Mouse (Mus musculus): ENCODE measurements around the gene Sgf29. TPM values are rescaled to one million over a fixed set of nuclear protein-coding genes. Genes with fewer than 3 reads are reported as not detected.

Sgf29 gene
- polyA plus RNA-seq, 1 experiment from 2014 or later: 61.5 TPM

DNA sequence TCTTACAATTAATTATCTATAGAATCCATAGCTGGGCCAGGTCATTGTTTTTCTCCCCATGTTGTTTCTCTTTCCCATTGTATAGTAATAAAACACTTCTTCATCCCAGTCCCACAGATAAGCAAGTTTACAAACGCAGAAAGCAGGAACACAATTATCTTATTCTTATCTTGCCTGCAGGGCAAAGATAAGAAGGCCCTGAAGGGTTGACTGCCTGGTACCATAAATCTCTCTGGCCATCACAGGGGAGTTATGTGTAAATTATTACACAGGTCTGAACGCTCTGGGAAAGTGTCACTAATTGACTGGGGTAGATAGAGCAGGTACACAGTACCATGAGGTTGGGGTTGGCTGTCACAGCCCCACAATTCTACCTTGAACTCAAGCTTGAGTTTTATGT lies 1.7 kb downstream of the Sgf29 start:
- no peak overlapping the region for H3K4me2 ChIP-seq (ENCODE audit: low read depth, low read length)
- H3K27me3 ChIP-seq (ENCODE audit: control insufficient read depth, insufficient read depth, low read length): no peaks in the 10 kb centered on the region
- H3K9ac ChIP-seq (replicated peaks; ENCODE audit: low read depth, low read length): no peak overlapping the region
- no peak overlapping the region for H3K27ac ChIP-seq (ENCODE audit: low read depth, low read length)
- 68% methylated on average over 2 of the region's 2 CpGs for WGBS
- ATAC-seq (ENCODE audit: low read depth): no peak
- no peaks in the 10 kb centered on the region for H3K9me3 ChIP-seq (ENCODE audit: control insufficient read depth, low read length)
- H3K36me3 ChIP-seq (ENCODE audit: control insufficient read depth, insufficient read depth, low read length): no peaks in the 10 kb centered on the region
- H3K4me3 ChIP-seq (ENCODE audit: low read depth, low read length): no peak overlapping the region
- H3K4me1 ChIP-seq (ENCODE audit: control insufficient read depth, insufficient read depth, low read length): no peaks in the 10 kb centered on the region

DNA sequence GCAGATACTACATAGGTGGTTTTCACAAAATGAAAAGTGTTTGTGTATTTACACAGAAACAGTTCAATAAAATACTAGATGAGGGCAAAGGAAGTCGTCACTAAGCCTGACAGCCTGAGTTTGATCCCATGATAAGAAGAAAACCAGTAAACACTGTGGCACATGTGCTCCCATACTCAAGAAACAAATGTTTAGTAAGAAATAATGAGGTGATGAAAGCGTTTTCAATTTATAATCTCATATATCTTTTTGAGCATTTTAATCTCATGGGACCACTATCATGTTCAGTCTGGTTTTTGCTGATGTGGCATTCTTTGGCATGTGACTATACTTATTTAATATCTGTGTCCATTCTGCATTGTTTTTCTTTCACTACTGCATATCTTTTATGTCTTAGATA lies 4.9 kb downstream of the Sgf29 start:
- no peak for ATAC-seq (ENCODE audit: low read depth)
- Histone ChIP-seq H3K27ac (ENCODE audit: low read depth, low read length) (no peak overlapping the region), H3K4me2 (ENCODE audit: low read depth, low read length) (no peak overlapping the region), H3K27me3 (ENCODE audit: control insufficient read depth, insufficient read depth, low read length) (no peaks in the 10 kb centered on the region), H3K9me3 (ENCODE audit: control insufficient read depth, low read length) (no peaks in the 10 kb centered on the region), H3K36me3 (ENCODE audit: control insufficient read depth, insufficient read depth, low read length) (no peaks in the 10 kb centered on the region), H3K4me3 (ENCODE audit: low read depth, low read length) (no peak overlapping the region), H3K4me1 (ENCODE audit: control insufficient read depth, insufficient read depth, low read length) (no peaks in the 10 kb centered on the region), H3K9ac (replicated peaks; ENCODE audit: low read depth, low read length) (no peak overlapping the region)
- WGBS: 69% methylated on average over 2 of the region's 2 CpGs

DNA sequence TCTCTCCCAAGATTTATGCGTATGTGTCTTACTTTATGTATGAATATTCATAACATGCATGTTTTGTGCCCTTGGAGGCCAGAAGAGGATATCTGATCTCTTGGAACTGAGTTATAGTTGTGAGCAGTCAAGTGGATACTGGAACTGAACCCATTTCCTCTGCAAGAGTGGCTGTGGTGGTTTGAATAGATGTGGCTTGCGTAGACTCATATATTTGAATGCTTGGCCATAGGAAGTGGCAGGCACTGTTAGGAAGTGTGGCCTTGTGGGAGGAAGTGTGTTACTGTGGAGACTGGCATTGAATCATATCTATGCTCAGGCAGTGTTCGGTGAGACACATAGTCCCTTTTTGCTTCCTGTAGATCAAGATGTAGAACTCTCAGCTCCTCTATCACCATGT lies 6.6 kb downstream of the Sgf29 start:
- Histone ChIP-seq H3K4me2 (ENCODE audit: low read depth, low read length) (no peak overlapping the region), H3K36me3 (ENCODE audit: control insufficient read depth, insufficient read depth, low read length) (no peaks in the 10 kb centered on the region), H3K4me1 (ENCODE audit: control insufficient read depth, insufficient read depth, low read length) (no peaks in the 10 kb centered on the region), H3K4me3 (ENCODE audit: low read depth, low read length) (no peak overlapping the region), H3K9me3 (ENCODE audit: control insufficient read depth, low read length) (no peaks in the 10 kb centered on the region), H3K9ac (replicated peaks; ENCODE audit: low read depth, low read length) (no peak overlapping the region), H3K27ac (ENCODE audit: low read depth, low read length) (no peak overlapping the region), H3K27me3 (ENCODE audit: control insufficient read depth, insufficient read depth, low read length) (no peaks in the 10 kb centered on the region)
- ATAC-seq (ENCODE audit: low read depth): no peak
- 98% methylated on average over 3 of the region's 3 CpGs for WGBS

DNA sequence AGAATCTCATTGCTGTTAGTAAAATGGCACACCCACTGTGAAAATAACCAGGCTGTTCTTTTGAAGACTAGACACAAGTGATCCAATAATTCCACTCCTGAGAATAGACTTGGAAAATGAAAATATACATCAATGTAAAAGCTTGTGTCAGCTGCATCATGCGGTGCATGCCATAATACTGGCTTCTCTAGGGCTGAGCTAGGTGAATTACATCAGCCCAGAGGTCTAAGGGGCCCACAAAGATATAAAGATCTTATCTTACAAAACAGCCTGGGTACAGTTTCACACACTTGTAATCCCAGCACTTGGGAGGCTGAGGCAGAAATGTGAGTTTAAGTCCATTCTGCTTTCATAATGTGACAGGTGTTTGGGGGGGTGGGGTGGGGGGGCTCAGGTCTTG lies 8.4 kb downstream of the Sgf29 start:
- H3K36me3 ChIP-seq (ENCODE audit: control insufficient read depth, insufficient read depth, low read length): peaks cover 1% of the 10 kb centered on the region
- no peaks in the 10 kb centered on the region for H3K9me3 ChIP-seq (ENCODE audit: control insufficient read depth, low read length)
- H3K9ac ChIP-seq (replicated peaks; ENCODE audit: low read depth, low read length): no peak overlapping the region
- H3K27me3 ChIP-seq (ENCODE audit: control insufficient read depth, insufficient read depth, low read length): no peaks in the 10 kb centered on the region
- H3K27ac ChIP-seq (ENCODE audit: low read depth, low read length): no peak overlapping the region
- no peak overlapping the region for H3K4me3 ChIP-seq (ENCODE audit: low read depth, low read length)
- ATAC-seq (ENCODE audit: low read depth): no peak
- H3K4me2 ChIP-seq (ENCODE audit: low read depth, low read length): no peak overlapping the region
- no peaks in the 10 kb centered on the region for H3K4me1 ChIP-seq (ENCODE audit: control insufficient read depth, insufficient read depth, low read length)
- WGBS: 65% methylated on average over 1 of the region's 1 CpGs

DNA sequence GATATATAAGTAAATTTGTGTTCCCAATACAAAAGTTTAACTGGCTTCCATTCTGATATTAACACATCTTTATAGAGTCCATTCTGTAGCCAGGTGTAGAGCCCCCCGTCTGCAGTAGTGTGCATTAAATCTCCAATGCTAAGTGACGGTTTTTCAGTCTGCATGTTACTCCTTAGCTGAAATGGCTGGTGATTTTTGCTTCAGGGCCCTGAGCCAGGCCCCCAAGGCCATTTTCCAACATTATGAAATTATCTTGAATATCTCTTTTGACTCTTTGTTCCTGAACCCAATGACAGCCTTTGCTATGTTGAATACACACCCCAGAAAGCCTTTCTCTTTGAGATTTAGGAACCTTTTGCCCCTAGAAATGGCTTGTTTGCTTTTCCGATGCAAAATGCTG lies 10.7 kb downstream of the Sgf29 start:
- Histone ChIP-seq H3K27ac (ENCODE audit: low read depth, low read length) (no peak overlapping the region), H3K4me3 (ENCODE audit: low read depth, low read length) (no peak overlapping the region), H3K36me3 (ENCODE audit: control insufficient read depth, insufficient read depth, low read length) (peaks cover 8% of the 10 kb centered on the region), H3K27me3 (ENCODE audit: control insufficient read depth, insufficient read depth, low read length) (no peaks in the 10 kb centered on the region), H3K9ac (replicated peaks; ENCODE audit: low read depth, low read length) (no peak overlapping the region), H3K4me2 (ENCODE audit: low read depth, low read length) (no peak overlapping the region), H3K4me1 (ENCODE audit: control insufficient read depth, insufficient read depth, low read length) (no peaks in the 10 kb centered on the region), H3K9me3 (ENCODE audit: control insufficient read depth, low read length) (no peaks in the 10 kb centered on the region)
- no peak for ATAC-seq (ENCODE audit: low read depth)
- WGBS: 80% methylated on average over 3 of the region's 3 CpGs

DNA sequence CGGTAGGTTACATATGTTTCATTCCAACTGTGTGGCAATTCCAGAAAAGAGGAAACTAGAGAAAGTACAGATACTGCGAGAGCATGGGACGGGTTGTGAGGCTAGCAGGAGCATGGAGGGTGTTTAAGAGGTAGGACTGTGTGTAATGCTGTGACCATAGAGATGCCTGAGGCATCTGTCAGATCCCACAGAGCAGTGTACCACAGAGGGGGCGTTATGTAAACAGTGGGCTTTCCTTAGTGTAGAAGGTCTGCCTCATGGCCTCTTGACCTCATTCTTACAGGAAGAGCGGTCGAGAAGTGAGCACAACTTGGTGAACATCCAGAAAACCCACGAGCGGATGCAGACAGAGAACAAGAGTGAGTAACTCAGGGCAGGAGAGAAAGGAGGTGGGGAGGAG lies 14.5 kb downstream of the Sgf29 start:
- Histone ChIP-seq H3K9me3 (ENCODE audit: control insufficient read depth, low read length) (no peaks in the 10 kb centered on the region), H3K4me2 (ENCODE audit: low read depth, low read length) (no peak overlapping the region), H3K27ac (ENCODE audit: low read depth, low read length) (no peak overlapping the region), H3K4me1 (ENCODE audit: control insufficient read depth, insufficient read depth, low read length) (no peaks in the 10 kb centered on the region), H3K36me3 (ENCODE audit: control insufficient read depth, insufficient read depth, low read length) (peaks cover 15% of the 10 kb centered on the region), H3K4me3 (ENCODE audit: low read depth, low read length) (no peak overlapping the region), H3K9ac (replicated peaks; ENCODE audit: low read depth, low read length) (no peak overlapping the region), H3K27me3 (ENCODE audit: control insufficient read depth, insufficient read depth, low read length) (no peaks in the 10 kb centered on the region)
- 78% methylated on average over 8 of the region's 8 CpGs for WGBS
- no peak for ATAC-seq (ENCODE audit: low read depth)

DNA sequence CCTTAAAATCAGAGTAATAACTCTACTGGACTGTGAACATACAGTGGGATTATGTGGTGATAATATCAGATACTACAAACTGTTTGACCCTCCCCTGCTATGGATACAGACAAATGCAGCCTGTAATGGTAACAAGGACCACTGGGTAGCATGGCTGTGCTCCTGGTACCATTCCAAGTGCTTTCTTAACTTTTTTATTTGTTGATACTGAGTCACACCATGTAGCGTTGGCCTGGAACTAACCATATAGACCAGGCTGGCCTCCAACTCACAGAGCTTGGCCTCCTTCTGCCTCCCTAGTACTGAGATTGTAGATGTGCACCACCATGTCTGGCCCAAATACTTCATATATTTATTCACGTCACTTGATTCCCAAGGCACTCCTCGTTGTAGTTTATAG lies 16.2 kb downstream of the Sgf29 start:
- Histone ChIP-seq H3K9me3 (ENCODE audit: control insufficient read depth, low read length) (no peaks in the 10 kb centered on the region), H3K4me3 (ENCODE audit: low read depth, low read length) (no peak overlapping the region), H3K4me2 (ENCODE audit: low read depth, low read length) (no peak overlapping the region), H3K9ac (replicated peaks; ENCODE audit: low read depth, low read length) (no peak overlapping the region), H3K27me3 (ENCODE audit: control insufficient read depth, insufficient read depth, low read length) (no peaks in the 10 kb centered on the region), H3K4me1 (ENCODE audit: control insufficient read depth, insufficient read depth, low read length) (no peaks in the 10 kb centered on the region), H3K36me3 (ENCODE audit: control insufficient read depth, insufficient read depth, low read length) (peaks cover 15% of the 10 kb centered on the region), H3K27ac (ENCODE audit: low read depth, low read length) (no peak overlapping the region)
- 95% methylated on average over 3 of the region's 3 CpGs for WGBS
- ATAC-seq (ENCODE audit: low read depth): no peak

DNA sequence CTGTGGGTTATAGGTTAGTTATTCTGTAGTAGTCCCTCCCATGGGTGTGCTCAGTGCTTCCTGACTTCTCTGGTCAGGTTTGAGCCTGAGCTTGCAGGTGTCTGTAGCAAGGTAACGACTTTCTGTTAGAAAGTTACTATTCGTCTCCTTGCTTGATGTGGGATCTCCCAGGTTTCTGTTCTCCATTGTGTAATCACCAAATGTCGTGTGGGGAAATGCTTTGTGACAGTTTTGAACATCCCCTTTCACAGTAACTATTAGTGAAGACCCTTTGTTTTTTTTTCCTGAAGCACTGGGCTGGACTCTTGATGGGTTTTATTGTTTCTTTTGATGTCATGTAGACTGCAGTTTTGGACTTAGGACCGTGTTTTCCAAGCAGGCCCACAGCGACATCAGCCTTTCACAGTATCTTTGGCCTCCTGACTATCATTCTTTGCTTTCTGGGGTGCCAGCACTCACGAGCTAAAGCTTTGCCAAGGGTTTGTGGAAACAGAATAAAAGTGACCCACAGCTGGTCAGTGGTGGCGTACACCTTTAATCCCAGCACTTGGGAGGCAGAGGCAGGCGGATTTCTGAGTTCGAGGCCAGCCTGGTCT lies 18.5 kb downstream of the Sgf29 start:
- Histone ChIP-seq H3K27ac (ENCODE audit: low read depth, low read length) (no peak overlapping the region), H3K4me3 (ENCODE audit: low read depth, low read length) (no peak overlapping the region), H3K27me3 (ENCODE audit: control insufficient read depth, insufficient read depth, low read length) (no peaks in the 10 kb centered on the region), H3K36me3 (ENCODE audit: control insufficient read depth, insufficient read depth, low read length) (peaks cover 22% of the 10 kb centered on the region), H3K9ac (replicated peaks; ENCODE audit: low read depth, low read length) (no peak overlapping the region), H3K4me1 (ENCODE audit: control insufficient read depth, insufficient read depth, low read length) (no peaks in the 10 kb centered on the region), H3K4me2 (ENCODE audit: low read depth, low read length) (no peak overlapping the region), H3K9me3 (ENCODE audit: control insufficient read depth, low read length) (no peaks in the 10 kb centered on the region)
- no peak for ATAC-seq (ENCODE audit: low read depth)
- 78% methylated on average over 9 of the region's 9 CpGs for WGBS

DNA sequence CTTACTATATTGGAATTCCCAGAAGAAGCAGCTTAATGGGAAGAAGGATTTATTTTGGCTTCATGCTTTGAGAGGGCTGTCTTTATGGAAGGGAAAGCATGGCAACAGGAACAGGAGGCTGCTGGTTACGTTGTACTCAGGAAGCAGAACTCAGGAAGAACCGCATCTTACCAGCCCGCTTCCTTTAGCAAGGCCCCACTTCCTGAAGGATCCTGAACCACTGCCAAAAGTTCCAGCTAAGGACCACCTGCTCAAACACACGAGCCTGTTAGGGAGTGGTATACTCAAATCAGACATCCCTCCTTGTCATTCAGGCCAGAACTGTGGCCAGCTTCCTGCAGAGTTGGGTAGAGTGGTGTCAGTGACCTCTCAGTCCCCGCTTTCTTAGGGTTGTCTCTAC lies 19.3 kb downstream of the Sgf29 start:
- Histone ChIP-seq H3K4me3 (ENCODE audit: low read depth, low read length) (no peak overlapping the region), H3K9ac (replicated peaks; ENCODE audit: low read depth, low read length) (no peak overlapping the region), H3K4me2 (ENCODE audit: low read depth, low read length) (no peak overlapping the region), H3K9me3 (ENCODE audit: control insufficient read depth, low read length) (no peaks in the 10 kb centered on the region), H3K27me3 (ENCODE audit: control insufficient read depth, insufficient read depth, low read length) (no peaks in the 10 kb centered on the region), H3K36me3 (ENCODE audit: control insufficient read depth, insufficient read depth, low read length) (peaks cover 15% of the 10 kb centered on the region; the same call in 1 of the 2 replicates), H3K4me1 (ENCODE audit: control insufficient read depth, insufficient read depth, low read length) (no peaks in the 10 kb centered on the region), H3K27ac (ENCODE audit: low read depth, low read length) (no peak overlapping the region)
- no peak for ATAC-seq (ENCODE audit: low read depth)
- WGBS: 86% methylated on average over 5 of the region's 5 CpGs

Measured in neural tube, embryonic 14.5 days (tissue).